Mouse (Mus musculus) fibroblast of lung, adult 2 months (primary cell): ENCODE data around the gene Adra2b.

Experiments
- DNase-seq: peaks from one replicate; pipeline ENCODE4 v3.0.0-alpha.2; 2011; ENCODE audit warnings: low read depth

Gene Adra2b

GRCm38 (mm10) chr2:127387521-127387920, 24.5 kb downstream of the Adra2b start:
- no peak for DNase-seq

- DNase-seq: no peak
Measured at GRCm38 (mm10) chr2:127390352-127390751, 27.3 kb downstream of the Adra2b start.

GRCm38 (mm10) chr2:127390846-127391245, 27.8 kb downstream of the Adra2b start:
- no peak for DNase-seq

- DNase-seq: no peak
Measured at GRCm38 (mm10) chr2:127391323-127391722, 28.3 kb downstream of the Adra2b start.

- peak; percentile 8 for DNase-seq
Measured at GRCm38 (mm10) chr2:127394606-127395161, 31.7 kb downstream of the Adra2b start.

- DNase-seq: no peak
Measured at GRCm38 (mm10) chr2:127398738-127399137, 35.7 kb downstream of the Adra2b start.

GRCm38 (mm10) chr2:127411126-127411525, 48.1 kb downstream of the Adra2b start:
- no peak for DNase-seq

- no peak for DNase-seq
Measured at GRCm38 (mm10) chr2:127415806-127416205, 52.8 kb downstream of the Adra2b start.

- no peak for DNase-seq
Measured at GRCm38 (mm10) chr2:127416706-127417105, 53.7 kb downstream of the Adra2b start.
